Mouse (Mus musculus): ENCODE data around the gene Sdhb.
A peak's percentile ranks its signal among the peaks of the same experiment; 100 is the strongest.

Gene Sdhb

DNA sequence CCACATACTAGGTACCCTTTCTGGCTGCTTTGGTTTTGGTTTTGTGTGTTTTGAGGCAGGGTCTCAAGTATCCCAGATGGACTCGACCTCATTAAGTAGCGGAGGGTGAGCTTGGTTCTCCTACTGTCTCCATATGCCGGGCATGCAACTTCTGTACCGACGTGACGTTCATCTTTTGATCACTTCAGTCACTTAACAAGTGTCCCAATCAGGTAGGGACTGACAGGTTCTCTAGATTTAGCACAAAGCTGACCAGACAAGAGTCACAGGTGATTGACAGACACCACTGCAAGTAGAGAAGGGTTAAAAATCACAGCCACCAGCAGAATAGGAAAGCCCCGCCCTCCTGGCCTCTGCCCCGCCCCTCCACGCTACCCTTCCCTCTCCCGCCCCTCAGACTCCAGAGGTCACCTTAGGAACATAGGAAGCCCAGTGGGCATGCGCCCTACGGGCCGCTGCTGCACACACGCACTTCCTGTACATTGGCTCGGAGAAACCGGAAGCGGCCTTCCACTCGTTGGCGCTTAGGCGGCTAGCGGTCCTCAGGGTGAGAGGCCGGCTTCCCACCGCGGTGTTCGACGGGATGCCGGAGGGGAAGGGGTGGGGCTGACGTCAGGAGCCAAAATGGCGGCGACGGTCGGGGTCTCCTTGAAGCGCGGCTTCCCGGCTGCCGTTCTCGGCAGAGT is at the start of gene Sdhb:
Gene Sdhb (plus strand): TSS at position 423 of the 686 bp plus-strand sequence.
- DNase-seq: peak; percentile 99

- no peak for DNase-seq
These were observed 49.6 kb upstream of the Sdhb start for GRCm38 (mm10) chr4:140911416-140911815.

- no peak for DNase-seq
These were observed 48.7 kb upstream of the Sdhb start for GRCm38 (mm10) chr4:140912271-140912833.

DNA sequence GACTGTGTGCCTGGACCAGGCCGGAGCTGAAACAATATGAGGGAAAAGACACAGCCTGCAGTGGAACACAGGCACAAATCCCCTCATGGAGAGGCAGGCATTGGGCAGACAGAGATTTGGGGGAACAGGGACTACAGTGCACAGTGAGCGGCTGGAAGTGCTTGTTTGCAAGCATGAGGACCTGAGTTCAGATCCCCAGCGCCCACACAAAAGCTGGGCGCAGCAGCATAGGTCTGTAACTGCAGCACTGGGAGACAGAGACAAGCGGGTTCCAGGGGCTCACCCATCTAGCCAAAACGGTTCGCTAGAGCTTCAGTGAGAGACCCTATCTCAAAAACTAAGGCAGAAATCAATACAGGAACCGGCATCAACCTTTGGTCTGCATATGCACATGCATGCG is 47.4 kb upstream of the Sdhb start:
- no peak for DNase-seq

- DNase-seq: no peak
These were observed 46.3 kb upstream of the Sdhb start for GRCm38 (mm10) chr4:140914731-140915131.

DNA sequence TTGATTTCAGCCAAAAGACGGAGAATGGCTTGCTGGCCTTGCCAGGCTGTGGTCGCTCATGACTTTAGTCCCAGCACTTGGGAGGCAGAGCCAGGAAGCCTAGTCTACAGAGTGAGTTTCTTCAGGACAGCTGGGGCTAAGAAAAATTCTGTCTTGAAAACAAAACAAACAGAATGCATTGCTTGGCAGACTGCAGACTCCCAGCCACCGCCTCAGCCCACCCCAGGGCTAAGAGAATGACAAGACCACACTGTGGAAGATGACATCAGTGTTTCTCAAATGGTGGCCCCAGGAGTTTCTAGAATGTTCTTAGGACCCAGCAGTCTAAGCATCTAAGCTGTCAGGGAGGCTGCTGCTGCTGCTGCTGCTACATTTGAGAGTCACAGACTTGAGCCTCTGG is 45.8 kb upstream of the Sdhb start:
- no peak for DNase-seq

GRCm38 (mm10) chr4:140916296-140916695 is 44.7 kb upstream of the Sdhb start:
- DNase-seq: no peak

- DNase-seq: no peak
These were observed 43.6 kb upstream of the Sdhb start for GRCm38 (mm10) chr4:140917451-140917850.

GRCm38 (mm10) chr4:140919974-140920836 is 40.8 kb upstream of the Sdhb start:
- no peak for DNase-seq

GRCm38 (mm10) chr4:140922508-140922907 is 38.5 kb upstream of the Sdhb start:
- no peak for DNase-seq

DNA sequence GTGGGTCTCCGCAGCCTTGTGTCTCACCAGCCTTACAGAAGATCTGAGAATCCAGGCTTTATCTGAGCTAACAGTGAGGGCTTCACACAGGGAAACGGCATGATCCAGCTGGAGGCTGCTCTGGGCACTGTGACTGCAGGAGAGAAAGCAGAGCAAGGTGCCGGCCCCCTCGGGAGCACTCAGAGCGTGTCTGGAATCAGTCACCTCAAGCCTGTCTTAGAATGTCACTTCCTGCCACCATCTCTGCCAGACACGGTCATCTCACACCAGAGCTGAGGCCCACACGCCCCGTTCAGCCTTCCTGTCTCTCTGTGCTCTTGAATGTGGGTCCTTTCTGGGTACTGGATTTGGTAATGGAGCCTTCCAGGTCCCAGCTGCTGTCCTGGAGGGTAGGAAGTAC is 35.4 kb upstream of the Sdhb start:
- DNase-seq: no peak

- no peak for DNase-seq
These were observed 32.7 kb upstream of the Sdhb start for GRCm38 (mm10) chr4:140928349-140928748.

- peak; percentile 51 for DNase-seq
These were observed 31.3 kb upstream of the Sdhb start for GRCm38 (mm10) chr4:140929745-140930144.

DNA sequence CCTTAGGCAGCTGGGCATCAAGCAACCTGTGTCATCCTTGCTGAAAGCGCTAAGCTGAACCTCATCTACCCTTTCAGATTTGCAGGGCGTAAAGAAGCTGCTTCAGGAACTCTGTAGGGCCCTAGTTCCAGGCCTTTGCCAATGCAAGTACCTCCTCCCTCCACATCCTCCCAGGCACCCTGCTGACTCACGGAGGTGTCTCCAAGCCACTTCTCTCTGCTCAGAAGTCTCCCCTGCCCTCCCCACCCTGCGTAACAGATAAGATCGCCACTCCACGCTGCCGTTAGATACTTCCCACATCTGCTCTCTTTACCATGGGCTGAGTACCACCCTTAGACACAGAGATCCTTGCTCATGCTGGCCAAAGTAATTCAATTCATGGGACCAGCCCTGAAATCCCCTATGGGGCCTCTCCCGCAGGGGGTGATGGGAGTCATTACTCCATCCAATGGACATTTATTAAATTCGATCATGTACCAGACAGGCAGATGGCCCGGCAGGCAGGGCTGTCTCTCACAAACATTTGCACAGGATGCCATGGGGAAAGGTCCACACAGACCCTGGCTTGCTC is 30.0 kb upstream of the Sdhb start:
- DNase-seq: no peak

- DNase-seq: no peak
These were observed 25.4 kb upstream of the Sdhb start for GRCm38 (mm10) chr4:140935643-140936042.

GRCm38 (mm10) chr4:140944356-140944755 is 16.6 kb upstream of the Sdhb start:
- DNase-seq: no peak

GRCm38 (mm10) chr4:140944961-140945442 is 16.0 kb upstream of the Sdhb start:
- no peak for DNase-seq

DNA sequence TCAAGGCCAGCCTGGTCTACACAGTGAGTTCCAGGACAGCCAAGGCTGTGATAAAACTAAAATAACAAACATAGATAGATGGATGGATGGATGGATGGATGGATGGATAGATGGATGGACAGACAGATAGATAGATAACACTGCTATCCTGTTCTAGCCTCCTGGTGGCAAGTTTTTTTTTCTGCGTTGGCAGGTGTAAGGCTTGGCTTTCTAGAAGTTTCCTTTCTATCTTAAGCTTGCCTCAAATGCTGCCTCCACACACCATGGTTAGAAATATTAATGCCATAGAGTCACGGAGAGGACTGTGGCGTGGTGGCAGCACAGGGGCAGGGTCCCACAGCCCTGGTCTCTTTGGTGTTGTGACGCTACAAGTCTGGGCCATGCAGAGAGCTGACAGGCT is 15.4 kb upstream of the Sdhb start:
- DNase-seq: no peak

GRCm38 (mm10) chr4:140946048-140946447 is 15.0 kb upstream of the Sdhb start:
- DNase-seq: no peak

DNA sequence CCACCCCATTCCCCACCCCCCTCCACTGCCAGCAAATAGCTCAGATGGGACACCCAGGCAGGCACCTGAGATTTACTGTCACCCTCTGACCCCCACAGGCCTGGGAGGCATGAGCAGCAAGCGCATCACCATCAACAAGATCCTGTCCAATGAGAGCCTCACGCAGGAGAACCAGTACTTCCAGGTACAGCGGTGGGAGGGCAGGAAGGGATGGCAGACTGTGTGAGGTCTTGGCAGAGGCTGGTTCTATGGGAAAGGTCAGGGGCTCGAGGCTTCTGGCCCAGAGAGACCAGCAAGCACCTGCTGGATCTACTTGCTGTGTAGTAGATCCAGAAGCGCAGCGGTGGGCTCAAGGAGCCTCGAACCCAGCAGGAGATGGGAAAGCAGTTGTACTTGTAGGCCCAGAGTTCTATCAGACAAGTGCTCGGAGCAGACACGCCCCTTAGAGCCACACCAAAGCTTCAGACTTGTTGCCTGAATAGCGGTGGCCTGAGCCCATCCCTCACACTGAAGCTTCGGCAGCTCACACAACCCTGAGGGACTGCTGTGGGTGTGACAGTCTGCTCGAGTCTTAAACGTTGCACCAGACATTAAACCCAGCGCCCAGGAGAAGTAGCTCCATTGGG is 14.3 kb upstream of the Sdhb start:
- DNase-seq: no peak

GRCm38 (mm10) chr4:140947487-140948440 is 13.2 kb upstream of the Sdhb start:
- no peak for DNase-seq

DNA sequence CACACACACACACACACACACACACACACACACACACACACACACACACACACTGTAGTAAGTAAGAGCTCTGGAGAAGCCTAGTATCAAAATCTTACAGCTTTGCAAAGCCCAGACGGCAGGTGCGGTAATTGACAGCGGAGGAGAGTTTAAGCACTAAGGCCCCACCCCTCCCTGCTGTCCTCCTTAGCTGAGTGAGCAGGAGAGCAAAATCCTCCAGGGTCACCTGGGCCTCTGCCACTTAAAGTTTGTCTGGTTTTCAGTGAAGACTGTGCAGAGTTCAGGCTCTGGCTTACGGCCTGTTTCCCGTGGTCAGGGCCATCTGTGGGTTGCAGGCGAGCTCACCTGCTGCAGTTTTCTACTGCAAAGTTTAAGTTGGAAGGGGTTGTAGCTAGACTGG is 12.5 kb upstream of the Sdhb start:
- DNase-seq: no peak

Data from cerebellum, adult 11-12 months (tissue).